Mouse (Mus musculus): Measurements from ENCODE around the gene Mylpf.

DNA sequence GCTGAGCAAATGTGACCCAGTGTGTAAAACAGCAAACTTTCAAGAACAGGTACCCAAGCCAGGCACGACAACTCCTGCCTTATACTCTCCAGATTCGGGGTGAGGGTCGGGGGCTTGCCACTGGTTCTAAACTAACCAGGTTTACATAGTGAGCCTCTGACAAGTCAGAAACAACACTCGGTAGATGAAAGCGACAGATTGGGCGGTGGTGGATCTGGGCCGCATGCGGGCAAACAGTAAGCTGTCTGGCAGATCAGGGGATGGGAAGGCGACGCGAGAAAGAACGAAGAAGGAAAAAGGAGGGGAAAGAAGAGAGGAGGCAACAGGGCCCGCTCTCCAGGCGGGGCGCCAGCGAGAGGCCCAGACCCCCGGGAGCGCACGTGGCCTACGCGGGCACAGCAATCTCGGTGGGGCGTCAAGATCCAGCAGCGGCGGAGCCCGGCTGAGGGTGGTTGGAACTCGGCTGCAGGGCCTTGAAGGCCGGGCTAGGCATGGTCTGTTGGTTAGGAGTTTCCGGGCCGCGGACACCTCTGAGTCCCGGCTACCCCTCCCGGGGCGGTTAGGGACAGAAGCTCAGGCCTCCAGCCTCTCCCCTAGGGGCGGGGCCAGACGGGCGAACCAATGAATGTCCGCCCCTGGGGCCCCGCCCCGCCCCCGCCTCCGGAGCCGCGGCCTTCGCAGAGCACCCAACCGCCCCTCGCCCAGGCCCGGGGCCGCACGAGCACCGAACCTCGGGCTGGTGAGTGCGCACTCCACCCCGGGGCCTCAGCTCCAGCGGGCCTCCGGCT is 35.4 kb downstream of the Mylpf start, which contains the start of gene Zfp771:
- peak; percentile 83 for TF ChIP-seq POLR2A (IDR thresholded peaks at IDR 0.05; ENCODE audit: insufficient read depth, low read depth, low read length)
- TF ChIP-seq CTCF (IDR thresholded peaks at IDR 0.05), result peak; percentile 39
